Mouse (Mus musculus): ENCODE measurements around the gene Aar2. TPM values are rescaled to one million over a fixed set of nuclear protein-coding genes. Genes with fewer than 3 reads are reported as not detected.
"Not testable (repeated sequence)": the region's sequence is repeated elsewhere in the genome, so short reads cannot be mapped to it uniquely, and the experiment has no call there.

The Aar2 gene
- polyA plus RNA-seq (2015; fragmentation: Nextera tagmentation; extraction: Ambion mirVana), result 42.0 and 42.8 TPM in 2 replicates

DNA sequence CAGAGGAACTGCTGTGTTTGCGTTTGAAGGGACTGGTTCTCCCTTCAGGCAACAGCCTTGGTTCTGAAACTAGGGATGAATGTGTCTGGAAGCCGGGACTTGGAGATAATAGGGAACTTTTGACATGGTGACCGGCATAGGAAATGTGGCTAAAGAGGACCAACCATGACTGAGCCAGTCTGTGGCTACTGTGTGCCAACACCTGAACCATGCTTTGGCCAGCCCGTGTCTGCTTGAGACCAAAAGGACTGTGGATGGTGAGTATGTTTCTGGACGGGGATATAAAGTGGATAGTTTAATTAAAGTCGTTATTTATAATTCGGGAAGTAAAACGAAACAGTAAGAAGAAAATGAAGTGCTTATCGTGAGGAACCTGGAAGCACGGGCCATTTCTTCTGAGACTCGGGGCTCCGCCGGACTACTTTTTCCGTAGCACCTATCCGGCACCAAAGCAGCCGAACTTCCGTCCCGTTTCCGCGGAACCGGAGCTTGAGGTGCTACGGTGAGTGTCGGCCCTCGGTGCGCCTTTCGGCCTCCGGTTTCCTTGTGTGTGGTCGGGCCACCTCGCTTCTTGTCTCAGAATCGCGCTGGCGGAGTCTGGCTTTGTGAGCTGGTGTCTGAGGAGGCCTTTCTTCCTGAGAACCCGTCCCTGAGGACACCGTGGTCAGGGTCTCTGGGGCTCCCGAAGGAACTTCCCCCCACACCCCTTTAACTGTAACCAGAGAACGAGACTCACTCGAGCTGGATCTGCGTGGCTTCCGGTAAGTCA lies at the start of gene Aar2:
Aar2 (plus strand) TSS at position 462 of the 769 bp plus-strand sequence.
- Histone ChIP-seq H3K27me3 (replicated peaks) (no peaks in the 10 kb centered on the region), H3K4me2 (peak within 1 kb of the TSS; percentile 72), H3K27ac (replicated peaks) (peak within 1 kb of the TSS; percentile 73), H3K9ac (replicated peaks) (peak within 1 kb of the TSS; percentile 86), H3K4me1 (peaks cover 24% of the 10 kb centered on the region), H3K9me3 (replicated peaks) (no peaks in the 10 kb centered on the region), H3K4me3 (replicated peaks) (peak within 1 kb of the TSS; percentile 87), H3K36me3 (peaks cover 12% of the 10 kb centered on the region)
- 7% methylated on average over 39 of the region's 39 CpGs for WGBS
- peak; percentile 61; the same call in 1 of the 2 replicates for ATAC-seq (ENCODE audit: low FRiP score)

DNA sequence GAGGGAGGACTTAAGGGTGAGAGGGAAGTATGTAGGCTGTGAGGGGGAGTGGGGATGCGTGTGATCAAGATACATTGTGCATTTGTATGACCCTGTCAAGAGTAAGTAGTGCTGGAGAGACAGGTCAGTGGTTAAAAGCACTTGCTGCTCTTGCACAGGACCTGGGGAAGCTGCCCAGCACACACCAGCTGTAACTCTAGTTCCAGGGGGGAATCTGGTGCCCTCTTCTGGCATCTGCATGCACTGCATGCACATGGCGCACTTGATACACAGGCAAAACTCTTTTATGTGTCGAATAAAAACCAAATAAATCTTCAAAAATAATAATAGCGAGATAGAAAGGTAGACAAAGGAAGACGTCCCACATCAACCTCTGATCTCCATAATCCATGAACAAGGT lies 49.5 kb upstream of the Aar2 start:
- no peak for ATAC-seq (ENCODE audit: low FRiP score)
- Histone ChIP-seq H3K27ac (replicated peaks) (no peak overlapping the region), H3K36me3 (peaks cover 78% of the 10 kb centered on the region), H3K9ac (replicated peaks) (no peak overlapping the region), H3K4me2 (no peak overlapping the region), H3K4me1 (peaks cover 10% of the 10 kb centered on the region), H3K9me3 (replicated peaks) (no peaks in the 10 kb centered on the region), H3K4me3 (replicated peaks) (no peak overlapping the region), H3K27me3 (replicated peaks) (no peaks in the 10 kb centered on the region)
- whole genome bisulfite sequencing, result 50% methylated on average over 5 of the region's 5 CpGs

DNA sequence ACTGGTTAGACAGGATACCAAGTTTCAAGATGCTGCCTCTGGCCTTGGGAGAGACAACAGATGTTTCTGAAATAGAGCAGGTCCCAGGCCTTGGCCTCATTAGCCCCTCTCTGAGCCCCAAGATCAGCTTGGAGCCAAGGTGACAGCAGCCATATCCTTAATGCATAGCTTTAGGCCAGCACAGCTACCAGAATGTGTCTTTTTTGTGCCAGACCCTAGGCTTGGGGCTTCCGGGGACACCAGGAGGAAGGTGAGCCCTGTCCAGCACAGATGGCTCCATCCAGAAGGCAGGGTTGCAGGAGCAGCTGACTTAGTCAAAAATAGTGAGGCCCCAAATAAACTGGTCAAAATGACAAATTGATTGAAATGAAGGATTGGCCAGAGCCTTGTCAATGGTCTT lies 46.4 kb upstream of the Aar2 start:
- no peak for ATAC-seq (ENCODE audit: low FRiP score)
- 96% methylated on average over 1 of the region's 1 CpGs for WGBS

DNA sequence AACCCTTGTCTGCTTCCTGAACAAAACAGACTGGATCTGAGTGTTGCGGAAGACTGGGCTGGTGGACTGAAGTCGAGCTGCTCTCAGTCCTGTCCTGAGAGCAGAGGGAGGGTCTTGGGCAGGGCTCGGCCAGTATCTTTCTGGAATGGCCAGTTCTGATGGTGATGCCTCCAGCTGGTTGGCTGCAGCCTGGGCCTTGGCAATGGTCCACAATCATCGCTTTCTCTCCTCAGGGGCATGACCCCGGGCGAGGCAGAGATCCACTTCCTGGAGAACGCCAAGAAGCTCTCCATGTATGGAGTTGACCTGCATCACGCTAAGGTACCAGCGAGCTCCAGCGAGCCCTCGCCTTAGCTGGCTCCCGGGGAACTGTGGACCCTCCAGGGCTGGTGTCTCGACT lies 41.9 kb upstream of the Aar2 start:
- no peak overlapping the region for H3K4me3 ChIP-seq (replicated peaks)
- ATAC-seq (ENCODE audit: low FRiP score), result no peak
- H3K27me3 ChIP-seq (replicated peaks), result no peaks in the 10 kb centered on the region
- no peak overlapping the region for H3K4me2 ChIP-seq
- H3K36me3 ChIP-seq, result peaks cover 85% of the 10 kb centered on the region
- no peak overlapping the region for H3K9ac ChIP-seq (replicated peaks)
- H3K4me1 ChIP-seq, result no peaks in the 10 kb centered on the region
- H3K27ac ChIP-seq (replicated peaks), result no peak overlapping the region
- no peaks in the 10 kb centered on the region for H3K9me3 ChIP-seq (replicated peaks)
- WGBS, result 90% methylated on average over 13 of the region's 13 CpGs

More for the DNA sequence above, 46.4 kb upstream of the Aar2 start:
- H3K9me3 ChIP-seq (replicated peaks), result no peaks in the 10 kb centered on the region
- peaks cover 82% of the 10 kb centered on the region for H3K36me3 ChIP-seq
- H3K27me3 ChIP-seq (replicated peaks), result no peaks in the 10 kb centered on the region
- no peak overlapping the region for H3K4me2 ChIP-seq
- H3K4me3 ChIP-seq (replicated peaks), result no peak overlapping the region
- H3K4me1 ChIP-seq, result no peaks in the 10 kb centered on the region
- H3K9ac ChIP-seq (replicated peaks), result no peak overlapping the region
- H3K27ac ChIP-seq (replicated peaks), result no peak overlapping the region

DNA sequence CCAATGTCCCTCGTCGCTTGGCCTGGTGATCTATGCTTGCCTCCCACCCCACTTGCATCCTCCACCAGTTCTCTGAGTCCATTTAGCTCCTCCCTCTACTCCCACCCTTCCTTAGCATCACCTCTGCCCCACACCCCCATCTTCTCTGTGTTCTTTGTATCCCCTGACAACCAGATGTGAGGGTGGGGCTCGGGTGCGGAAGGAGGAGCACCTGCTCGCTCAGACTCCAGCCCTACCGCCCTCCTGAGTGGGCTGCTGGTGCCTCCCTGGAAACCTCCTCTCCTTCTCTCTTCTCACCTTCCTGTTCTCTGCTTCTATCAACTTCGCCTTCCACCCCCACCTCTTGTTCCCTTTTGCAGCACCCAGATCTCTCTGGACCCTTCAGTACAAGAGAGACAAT lies 35.4 kb upstream of the Aar2 start:
- H3K4me1 ChIP-seq, result no peaks in the 10 kb centered on the region
- no peak overlapping the region for H3K4me3 ChIP-seq (replicated peaks)
- no peak overlapping the region for H3K4me2 ChIP-seq
- no peak overlapping the region for H3K9ac ChIP-seq (replicated peaks)
- peaks cover 66% of the 10 kb centered on the region for H3K36me3 ChIP-seq
- no peaks in the 10 kb centered on the region for H3K9me3 ChIP-seq (replicated peaks)
- 80% methylated on average over 7 of the region's 7 CpGs for WGBS
- no peak for ATAC-seq (ENCODE audit: low FRiP score)
- H3K27ac ChIP-seq (replicated peaks), result no peak overlapping the region
- H3K27me3 ChIP-seq (replicated peaks), result no peaks in the 10 kb centered on the region

DNA sequence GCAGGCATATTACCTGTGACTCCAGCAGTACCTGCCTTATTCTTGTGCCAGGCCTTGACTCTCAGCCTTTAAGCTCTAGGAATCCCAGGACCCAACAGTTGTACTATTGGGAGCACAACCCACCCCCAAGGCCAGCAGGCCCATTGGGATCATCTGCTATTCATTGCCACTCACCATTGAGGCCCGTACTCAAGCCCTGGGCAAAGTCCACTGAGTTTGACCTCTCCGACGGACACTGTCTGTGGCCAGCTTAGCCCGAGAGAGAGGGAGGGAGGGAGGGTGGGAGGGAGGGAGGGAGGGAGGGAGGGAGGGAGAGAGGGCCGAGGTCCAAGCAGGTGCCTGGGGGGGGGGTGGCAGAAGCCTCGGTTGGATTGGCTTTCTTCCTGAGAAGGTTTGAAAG lies 34.8 kb upstream of the Aar2 start:
- no peaks in the 10 kb centered on the region for H3K4me1 ChIP-seq
- no peaks in the 10 kb centered on the region for H3K9me3 ChIP-seq (replicated peaks)
- H3K4me2 ChIP-seq, result no peak overlapping the region
- 84% methylated on average over 3 of the region's 6 CpGs for WGBS
- peaks cover 64% of the 10 kb centered on the region for H3K36me3 ChIP-seq
- H3K27me3 ChIP-seq (replicated peaks), result no peaks in the 10 kb centered on the region
- no peak overlapping the region for H3K27ac ChIP-seq (replicated peaks)
- H3K9ac ChIP-seq (replicated peaks), result no peak overlapping the region
- no peak overlapping the region for H3K4me3 ChIP-seq (replicated peaks)
- no peak for ATAC-seq (ENCODE audit: low FRiP score)

DNA sequence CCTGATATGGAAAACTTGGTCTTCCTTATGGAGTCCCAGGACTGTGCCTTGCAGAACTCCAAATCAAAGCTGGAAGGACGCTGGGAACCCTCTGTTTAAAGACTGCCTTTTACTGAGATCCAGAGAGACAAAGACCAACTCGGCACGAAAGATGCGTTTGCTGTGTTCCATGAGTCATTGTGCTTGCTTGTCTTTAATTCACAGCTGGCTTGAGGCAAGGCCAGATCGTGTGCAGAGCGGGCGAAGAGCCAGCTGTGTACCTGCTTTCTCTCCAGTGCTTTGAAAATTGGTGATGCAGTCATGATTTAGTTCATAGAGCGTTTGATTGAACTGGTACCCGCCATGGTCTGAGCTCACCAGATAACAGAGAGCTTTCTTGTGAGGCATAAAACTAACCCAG lies 32.3 kb upstream of the Aar2 start:
- H3K9me3 ChIP-seq (replicated peaks), result no peaks in the 10 kb centered on the region
- H3K4me3 ChIP-seq (replicated peaks), result no peak overlapping the region
- H3K27me3 ChIP-seq (replicated peaks), result no peaks in the 10 kb centered on the region
- no peak for ATAC-seq (ENCODE audit: low FRiP score)
- H3K27ac ChIP-seq (replicated peaks), result no peak overlapping the region
- H3K4me2 ChIP-seq, result no peak overlapping the region
- H3K9ac ChIP-seq (replicated peaks), result no peak overlapping the region
- peaks cover 60% of the 10 kb centered on the region for H3K36me3 ChIP-seq
- no peaks in the 10 kb centered on the region for H3K4me1 ChIP-seq
- 82% methylated on average over 9 of the region's 9 CpGs for WGBS

DNA sequence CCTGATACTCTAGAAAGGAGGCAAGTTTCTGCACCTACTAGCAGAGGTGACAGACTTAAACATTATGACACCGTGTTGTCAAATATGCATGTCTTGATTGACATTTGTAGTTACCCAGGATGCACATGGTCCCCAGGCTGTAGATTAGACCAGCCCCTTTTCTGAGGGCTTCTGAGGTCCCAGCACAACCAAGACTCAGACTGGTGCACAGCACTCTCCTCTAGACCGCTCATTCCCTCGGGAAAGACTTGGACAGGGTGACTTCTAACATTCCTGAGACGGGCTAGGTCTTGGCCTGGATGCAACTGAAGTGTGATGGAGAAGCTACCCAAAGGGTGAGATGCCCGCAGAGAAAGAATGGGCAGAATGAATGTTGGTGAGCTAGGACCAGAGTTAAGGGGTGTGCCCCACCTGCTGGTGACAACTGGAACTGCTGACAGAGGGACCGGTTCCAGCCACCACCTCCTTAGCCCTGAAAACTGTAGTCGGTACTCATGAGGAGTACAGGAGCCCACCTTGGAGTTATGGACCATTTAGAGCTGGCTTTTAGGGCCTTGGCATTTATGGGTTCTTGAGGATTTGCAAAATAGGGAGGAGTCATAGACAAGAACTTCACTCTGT lies 31.7 kb upstream of the Aar2 start:
- H3K27me3 ChIP-seq (replicated peaks), result no peaks in the 10 kb centered on the region
- no peak overlapping the region for H3K4me3 ChIP-seq (replicated peaks)
- no peaks in the 10 kb centered on the region for H3K9me3 ChIP-seq (replicated peaks)
- peaks cover 60% of the 10 kb centered on the region for H3K36me3 ChIP-seq
- 29% methylated on average over 7 of the region's 7 CpGs for WGBS
- H3K9ac ChIP-seq (replicated peaks), result no peak overlapping the region
- H3K27ac ChIP-seq (replicated peaks), result no peak overlapping the region
- no peak overlapping the region for H3K4me2 ChIP-seq
- ATAC-seq (ENCODE audit: low FRiP score), result peak; percentile 69; the same call in 1 of the 2 replicates
- no peaks in the 10 kb centered on the region for H3K4me1 ChIP-seq

DNA sequence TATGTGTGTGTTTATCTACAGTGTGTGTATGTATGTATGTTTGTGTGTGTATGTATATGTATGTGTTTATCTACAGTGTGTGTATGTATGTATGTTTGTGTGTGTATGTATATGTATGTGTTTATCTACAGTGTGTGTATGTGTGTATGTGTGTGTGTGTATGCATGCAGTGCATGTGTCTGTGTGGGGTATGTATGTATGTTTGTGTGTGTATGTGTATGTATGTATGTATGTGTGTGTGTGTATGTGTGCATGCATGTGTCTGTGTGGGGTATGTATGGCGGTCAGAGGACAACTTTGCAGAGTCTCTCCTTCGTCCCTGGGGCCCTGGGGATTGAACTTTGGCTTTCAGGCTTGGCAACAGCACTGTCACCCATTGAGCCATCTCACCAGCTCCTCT lies 30.7 kb upstream of the Aar2 start:
- not testable (repeated sequence) for H3K9ac ChIP-seq (replicated peaks); H3K9me3 ChIP-seq (replicated peaks); H3K4me2 ChIP-seq; H3K4me1 ChIP-seq; H3K4me3 ChIP-seq (replicated peaks); H3K27ac ChIP-seq (replicated peaks); H3K27me3 ChIP-seq (replicated peaks)
- 87% methylated on average over 2 of the region's 2 CpGs for WGBS
- peak; percentile 89 for ATAC-seq (ENCODE audit: low FRiP score)
- H3K36me3 ChIP-seq, result peaks cover 63% of the 10 kb centered on the region

DNA sequence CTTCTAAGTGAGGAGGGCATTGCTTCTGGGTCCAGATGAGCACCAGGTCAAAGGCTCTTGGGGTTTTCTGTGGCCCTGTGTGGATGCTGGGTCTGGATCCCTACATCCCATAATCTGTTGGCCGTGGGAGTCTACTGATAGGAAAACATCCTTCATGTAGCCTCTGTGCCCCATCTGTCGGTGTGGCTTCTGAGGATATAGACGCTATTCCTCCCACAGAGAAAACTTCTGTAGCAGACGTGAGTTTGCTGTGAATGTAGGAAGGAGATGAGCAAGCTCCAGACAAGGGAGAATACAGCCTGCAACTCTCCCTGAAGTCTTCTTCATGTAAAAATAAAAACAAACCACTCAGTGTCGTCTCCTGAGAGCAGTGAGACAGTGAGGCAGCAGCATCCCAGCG lies 29.1 kb upstream of the Aar2 start:
- H3K9ac ChIP-seq (replicated peaks), result no peak overlapping the region
- WGBS, result 88% methylated on average over 6 of the region's 6 CpGs
- no peak for ATAC-seq (ENCODE audit: low FRiP score)
- no peaks in the 10 kb centered on the region for H3K4me1 ChIP-seq
- no peak overlapping the region for H3K4me2 ChIP-seq
- H3K9me3 ChIP-seq (replicated peaks), result no peaks in the 10 kb centered on the region
- no peak overlapping the region for H3K4me3 ChIP-seq (replicated peaks)
- H3K27ac ChIP-seq (replicated peaks), result no peak overlapping the region
- peaks cover 74% of the 10 kb centered on the region for H3K36me3 ChIP-seq
- no peaks in the 10 kb centered on the region for H3K27me3 ChIP-seq (replicated peaks)

DNA sequence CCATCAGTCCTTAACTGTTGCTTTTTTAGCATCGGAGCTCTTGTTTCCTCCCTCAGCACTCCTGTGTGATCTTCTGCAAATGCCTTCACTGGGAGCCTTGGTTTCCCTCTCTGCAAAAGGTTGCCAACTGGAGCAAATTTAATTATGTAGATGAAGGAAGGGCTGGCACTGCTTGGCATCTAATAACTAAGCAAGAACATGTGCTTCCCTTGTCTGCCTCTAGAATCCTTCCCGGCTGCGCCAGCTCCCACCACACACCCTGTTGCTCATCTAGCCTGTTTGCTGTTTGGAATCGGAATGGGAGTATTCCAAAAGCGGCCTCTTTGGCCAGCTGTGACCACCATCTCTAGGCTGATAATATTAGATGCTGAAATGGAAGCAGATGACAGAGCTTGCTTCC lies 27.8 kb upstream of the Aar2 start:
- H3K4me2 ChIP-seq, result no peak overlapping the region
- no peak for ATAC-seq (ENCODE audit: low FRiP score)
- no peak overlapping the region for H3K9ac ChIP-seq (replicated peaks)
- 90% methylated on average over 5 of the region's 5 CpGs for WGBS
- H3K4me3 ChIP-seq (replicated peaks), result no peak overlapping the region
- no peaks in the 10 kb centered on the region for H3K9me3 ChIP-seq (replicated peaks)
- no peaks in the 10 kb centered on the region for H3K27me3 ChIP-seq (replicated peaks)
- H3K27ac ChIP-seq (replicated peaks), result no peak overlapping the region
- H3K36me3 ChIP-seq, result peaks cover 71% of the 10 kb centered on the region
- H3K4me1 ChIP-seq, result no peaks in the 10 kb centered on the region

DNA sequence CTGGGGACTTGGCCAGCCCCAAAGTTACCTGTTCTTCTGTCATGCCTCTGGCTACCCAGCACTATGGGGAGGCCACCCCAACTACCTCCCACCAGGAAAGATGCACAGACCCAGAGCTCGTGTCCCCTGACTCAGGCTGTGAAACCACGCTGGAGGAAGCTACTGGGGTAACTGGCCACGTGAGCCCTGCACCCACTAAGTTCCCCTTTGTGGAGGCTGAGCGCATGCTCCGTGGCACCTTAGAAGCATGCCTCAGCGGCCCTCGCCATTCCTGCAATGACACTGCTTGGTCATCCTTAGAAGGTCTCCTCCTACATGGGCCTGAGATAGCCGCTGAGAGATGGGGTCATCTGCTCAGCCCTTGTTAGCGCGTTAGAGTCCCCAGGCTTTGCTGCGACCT lies 24.4 kb upstream of the Aar2 start:
- Histone ChIP-seq H3K36me3 (peaks cover 83% of the 10 kb centered on the region), H3K4me3 (replicated peaks) (no peak overlapping the region), H3K27me3 (replicated peaks) (no peaks in the 10 kb centered on the region), H3K4me2 (no peak overlapping the region), H3K9me3 (replicated peaks) (no peaks in the 10 kb centered on the region), H3K9ac (replicated peaks) (no peak overlapping the region), H3K27ac (replicated peaks) (no peak overlapping the region), H3K4me1 (no peaks in the 10 kb centered on the region)
- 93% methylated on average over 11 of the region's 11 CpGs for WGBS
- no peak for ATAC-seq (ENCODE audit: low FRiP score)
